Mouse (Mus musculus): ENCODE results near the gene Cyp1a1.

The Cyp1a1 gene

DNA sequence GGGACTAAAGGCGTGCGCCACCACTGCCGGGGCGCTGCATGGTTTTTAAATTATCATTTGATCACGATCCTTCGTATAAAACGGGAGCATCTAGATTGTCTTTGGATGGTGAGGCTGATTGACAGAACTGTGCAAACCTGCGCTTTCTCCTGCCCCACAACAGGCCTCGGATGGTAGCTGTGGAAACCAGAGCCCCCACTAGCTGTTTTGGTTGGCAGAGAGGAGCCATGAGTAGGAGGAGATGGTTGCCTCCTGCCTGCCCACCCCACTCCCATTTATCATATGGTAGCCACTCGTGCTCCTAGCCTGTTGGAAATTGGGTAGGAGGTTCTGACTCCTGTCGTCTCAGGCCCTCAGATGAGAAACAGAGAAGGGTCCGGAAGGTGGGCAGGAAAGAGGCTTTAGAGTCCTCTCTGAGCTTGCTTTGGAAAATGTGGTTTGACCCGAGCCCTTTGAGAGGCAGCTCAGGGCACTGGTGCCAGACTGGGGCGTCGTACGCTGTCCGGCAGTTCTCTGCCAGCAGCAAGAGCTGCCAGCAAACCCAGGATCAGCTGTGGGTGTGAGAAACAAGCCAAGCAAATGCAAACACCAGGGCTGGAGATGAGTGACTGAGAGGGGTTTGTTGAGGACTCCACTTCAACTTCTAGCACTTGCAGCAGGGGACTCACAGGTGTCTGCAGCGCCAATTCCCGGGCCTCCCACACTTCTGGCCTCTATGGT lies 30.9 kb upstream of the Cyp1a1 start:
- no peak for DNase-seq (ENCODE audit: low spot score in 2 of 2)

DNA sequence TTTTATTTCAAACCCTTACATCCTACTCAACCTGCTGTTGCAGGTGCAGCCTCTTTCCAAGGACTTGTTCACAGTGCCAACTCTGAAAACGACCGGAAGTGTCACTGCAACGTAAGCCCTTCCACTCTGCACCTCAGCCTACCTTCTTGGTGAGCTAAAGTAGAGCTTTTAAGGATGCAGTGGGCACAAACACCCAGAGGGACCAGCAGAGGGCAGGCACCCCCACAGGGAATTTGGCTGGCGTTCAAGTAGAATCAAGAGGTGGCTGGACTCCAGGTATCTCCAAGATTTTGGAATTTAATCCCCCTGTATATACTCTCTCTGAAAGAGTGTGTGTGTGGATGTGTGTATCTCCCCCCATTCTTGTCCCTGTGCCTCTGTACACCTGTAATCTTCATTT lies 29.9 kb upstream of the Cyp1a1 start:
- no peak for DNase-seq (ENCODE audit: low spot score in 2 of 2)

DNA sequence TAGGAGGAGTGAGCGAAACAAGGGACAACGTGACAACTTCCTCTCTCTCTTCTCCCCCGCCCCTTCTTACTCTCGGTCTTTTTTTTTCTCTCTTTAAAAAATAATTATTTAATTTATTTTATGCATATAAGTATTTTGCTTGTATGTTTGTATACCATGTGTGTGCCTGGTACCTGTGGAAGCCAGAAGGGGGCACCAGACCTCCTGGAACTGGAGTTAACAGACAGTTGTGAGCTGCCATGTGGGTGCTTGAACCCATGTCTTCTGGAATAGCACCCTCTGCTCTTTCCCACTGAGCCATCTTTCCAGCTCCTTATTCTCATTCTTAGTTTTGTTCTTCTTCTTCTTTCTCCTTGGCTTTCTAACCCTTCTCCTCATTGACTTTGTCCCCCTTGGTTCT lies 28.8 kb upstream of the Cyp1a1 start:
- DNase-seq (ENCODE audit: low spot score in 2 of 2) = no peak

DNA sequence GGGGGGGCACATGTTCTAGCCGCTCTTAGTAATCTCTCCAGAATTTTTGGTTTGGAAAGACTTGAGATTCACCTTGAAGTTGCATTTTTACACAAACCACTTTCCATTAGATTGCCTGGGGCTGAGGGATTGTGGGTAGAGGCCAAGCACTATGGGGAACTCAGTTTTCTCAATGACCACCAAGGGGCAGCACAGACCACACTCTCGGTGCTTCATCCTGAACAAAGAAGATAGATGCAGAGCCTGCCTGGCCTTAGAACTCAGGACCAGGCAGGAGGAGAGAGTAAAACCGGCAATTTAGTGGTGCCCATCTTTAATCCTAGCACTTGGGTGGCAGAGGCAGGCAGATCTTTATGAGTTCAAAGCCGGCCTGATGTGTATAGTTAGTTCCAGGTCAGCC lies 28.0 kb upstream of the Cyp1a1 start:
- DNase-seq (ENCODE audit: low spot score in 2 of 2) = peak; percentile 45 to 67

- no peak for DNase-seq (ENCODE audit: low spot score in 2 of 2)
These were observed 27.2 kb upstream of the Cyp1a1 start for GRCm38 (mm10) chr9:57660501-57660900.

DNA sequence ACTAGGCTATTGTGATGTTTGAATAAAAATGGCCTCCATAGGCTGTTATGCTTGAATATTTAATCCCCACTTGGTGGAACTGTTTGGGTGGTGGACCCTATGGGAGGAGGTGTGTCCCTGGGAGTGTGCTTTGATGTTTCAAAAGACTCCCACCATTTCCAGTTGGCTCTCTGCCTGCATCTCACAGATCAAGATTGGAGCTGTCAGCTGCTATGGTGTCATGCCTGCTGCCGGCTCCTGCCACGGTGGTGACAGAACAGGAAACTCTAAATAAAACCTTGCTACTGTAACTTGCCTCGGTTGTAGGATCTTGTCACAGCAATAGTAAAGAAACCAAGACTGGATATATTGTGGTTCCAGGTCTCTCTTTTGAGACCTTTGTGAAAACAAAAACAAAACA lies 26.2 kb upstream of the Cyp1a1 start:
- no peak for DNase-seq (ENCODE audit: low spot score in 2 of 2)

DNA sequence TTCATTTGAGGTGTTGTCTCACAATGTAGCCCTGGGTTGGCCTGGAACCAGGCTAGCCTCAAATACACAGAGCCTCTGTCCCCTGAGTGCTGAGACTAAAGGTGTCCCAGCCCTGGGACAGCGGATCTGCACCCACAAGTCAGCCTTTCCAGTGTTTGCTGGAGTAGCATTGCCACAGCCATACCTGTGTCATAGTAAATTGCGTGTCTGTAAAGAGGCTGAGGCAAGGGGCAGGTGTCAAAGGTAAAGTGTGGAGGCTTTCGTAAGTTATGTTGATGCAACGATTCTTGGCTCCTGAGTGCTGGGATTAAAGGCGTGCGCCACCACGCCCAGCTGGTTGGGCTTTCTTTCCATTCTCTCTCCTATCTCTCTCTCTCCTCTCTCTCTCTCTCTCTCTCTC lies 23.1 kb upstream of the Cyp1a1 start:
- no peak for DNase-seq (ENCODE audit: low spot score in 2 of 2)

GRCm38 (mm10) chr9:57666536-57666935 lies 21.2 kb upstream of the Cyp1a1 start:
- DNase-seq (ENCODE audit: low spot score in 2 of 2) = no peak

- no peak for DNase-seq (ENCODE audit: low spot score in 2 of 2)
These were observed 20.6 kb upstream of the Cyp1a1 start for GRCm38 (mm10) chr9:57667136-57667535.

- no peak for DNase-seq (ENCODE audit: low spot score in 2 of 2)
These were observed 19.9 kb upstream of the Cyp1a1 start for GRCm38 (mm10) chr9:57667817-57668216.

DNA sequence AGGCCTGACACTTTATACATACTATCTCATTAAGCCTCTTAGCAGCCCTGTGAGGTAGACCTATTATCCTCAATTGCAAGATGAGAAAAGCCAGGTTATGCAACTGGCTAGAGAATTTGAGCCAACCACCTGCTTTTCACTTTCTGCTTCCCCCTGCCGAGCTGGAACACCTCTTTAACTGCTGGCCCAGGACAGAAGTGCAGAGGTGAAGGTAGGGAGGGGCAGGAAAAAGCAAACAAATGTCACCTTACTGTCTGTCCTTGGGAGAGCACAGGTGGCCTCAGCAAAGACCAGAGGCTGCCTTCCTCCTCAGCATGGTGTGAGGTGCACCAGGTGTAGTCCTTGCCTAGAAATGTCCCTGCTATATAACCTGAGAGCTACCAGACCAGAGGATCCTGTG lies 19.5 kb upstream of the Cyp1a1 start:
- DNase-seq (ENCODE audit: low spot score in 2 of 2) = no peak

- no peak for DNase-seq (ENCODE audit: low spot score in 2 of 2)
These were observed 18.2 kb upstream of the Cyp1a1 start for GRCm38 (mm10) chr9:57669566-57669965.

DNA sequence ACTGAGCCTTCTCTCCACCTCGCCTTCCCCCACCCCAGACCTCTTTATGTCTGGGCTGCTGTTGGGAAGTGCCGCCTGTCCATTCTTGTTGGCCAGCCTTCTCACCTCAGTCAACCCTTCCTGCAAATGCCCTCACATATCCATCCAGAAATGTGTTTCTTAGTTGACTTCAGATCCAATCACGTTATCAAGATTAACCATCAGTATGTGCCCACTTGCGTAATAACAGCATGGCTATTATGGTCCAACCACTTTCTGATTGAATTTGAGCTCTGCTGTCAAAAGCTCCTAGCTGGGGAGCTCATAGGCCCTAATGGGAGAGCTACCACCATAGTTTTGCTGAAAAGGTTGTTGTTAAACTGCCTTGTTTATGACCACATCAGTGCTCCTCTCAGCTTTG lies 16.7 kb upstream of the Cyp1a1 start:
- DNase-seq (ENCODE audit: low spot score in 2 of 2) = no peak

DNA sequence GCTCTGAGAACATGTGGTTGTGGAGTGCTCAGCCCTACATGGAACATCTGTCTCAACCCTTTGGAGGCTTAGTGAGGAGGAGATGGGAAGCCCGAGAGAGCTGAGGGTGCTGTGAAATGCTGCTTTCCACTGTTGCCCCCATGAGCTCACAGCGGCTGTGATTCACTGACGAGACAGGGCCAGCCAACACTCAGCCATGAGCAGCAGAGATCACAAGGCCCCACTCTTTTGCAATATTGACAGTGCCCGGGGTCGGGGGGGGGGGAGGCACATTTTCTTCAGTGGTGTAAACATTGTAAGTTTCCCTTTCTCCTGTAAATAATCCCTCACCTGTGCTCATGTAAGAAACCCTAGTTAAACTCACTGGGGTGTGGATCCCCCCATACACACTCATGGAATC lies 16.2 kb upstream of the Cyp1a1 start:
- no peak for DNase-seq (ENCODE audit: low spot score in 2 of 2)

- no peak for DNase-seq (ENCODE audit: low spot score in 2 of 2)
These were observed 6.3 kb upstream of the Cyp1a1 start for GRCm38 (mm10) chr9:57681411-57681810.

GRCm38 (mm10) chr9:57683520-57683919 lies 4.2 kb upstream of the Cyp1a1 start, which contains the start of gene Cyp1a2:
Gene Cyp1a2, minus strand, starts transcription at chr9:57683703.
- DNase-seq (ENCODE audit: low spot score in 2 of 2) = no peak

GRCm38 (mm10) chr9:57686011-57686410 lies 1.7 kb upstream of the Cyp1a1 start:
- no peak for DNase-seq (ENCODE audit: low spot score in 2 of 2)

DNA sequence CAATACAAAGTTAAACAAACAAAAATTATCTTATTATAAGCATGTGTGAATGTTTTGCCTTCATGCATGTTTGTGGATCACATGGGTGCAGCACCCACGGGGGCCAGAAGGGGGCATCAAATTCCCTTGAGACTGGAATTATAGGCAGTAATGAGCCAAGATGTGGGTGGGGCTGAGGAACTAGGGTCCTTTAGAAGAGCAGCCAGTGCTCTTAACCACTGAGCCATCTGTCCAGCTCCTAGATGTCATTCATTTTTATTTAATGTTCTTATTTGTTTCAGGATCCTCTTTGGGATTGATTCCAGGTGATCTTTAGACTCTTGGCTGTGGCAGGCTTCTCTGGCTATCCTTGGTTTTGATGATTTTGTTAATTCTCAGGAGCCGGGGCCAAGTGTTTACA lies 430 bp downstream of the Cyp1a1 start:
- peak in 1 of 2 experiments; percentile 19 for DNase-seq (ENCODE audit: low spot score in 2 of 2)

- no peak for DNase-seq (ENCODE audit: low spot score in 2 of 2)
These were observed 878 bp downstream of the Cyp1a1 start for GRCm38 (mm10) chr9:57688606-57689005.

DNA sequence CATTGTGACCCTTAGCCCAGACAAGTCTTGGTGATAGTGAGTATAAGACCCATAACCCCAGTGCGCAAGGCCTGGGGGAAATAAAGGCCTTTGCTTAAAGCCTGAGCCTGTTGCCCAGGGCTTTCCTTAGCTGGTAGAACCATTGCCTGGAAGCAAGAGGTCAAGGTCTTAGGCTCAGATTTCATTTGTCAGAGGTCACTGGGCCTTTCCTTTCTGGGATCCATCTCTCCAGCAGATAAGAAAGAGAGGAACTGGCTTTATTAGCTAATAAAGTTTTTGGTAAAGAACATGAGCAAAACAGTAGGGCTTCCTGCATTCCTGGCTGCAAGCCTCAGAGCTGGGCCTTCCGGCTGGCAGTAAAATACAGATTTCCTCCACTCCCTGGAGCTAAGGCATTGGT lies 6.4 kb downstream of the Cyp1a1 start:
- DNase-seq (ENCODE audit: low spot score in 2 of 2) = no peak

GRCm38 (mm10) chr9:57696380-57697285 lies 8.9 kb downstream of the Cyp1a1 start:
- no peak for DNase-seq (ENCODE audit: low spot score in 2 of 2)

DNA sequence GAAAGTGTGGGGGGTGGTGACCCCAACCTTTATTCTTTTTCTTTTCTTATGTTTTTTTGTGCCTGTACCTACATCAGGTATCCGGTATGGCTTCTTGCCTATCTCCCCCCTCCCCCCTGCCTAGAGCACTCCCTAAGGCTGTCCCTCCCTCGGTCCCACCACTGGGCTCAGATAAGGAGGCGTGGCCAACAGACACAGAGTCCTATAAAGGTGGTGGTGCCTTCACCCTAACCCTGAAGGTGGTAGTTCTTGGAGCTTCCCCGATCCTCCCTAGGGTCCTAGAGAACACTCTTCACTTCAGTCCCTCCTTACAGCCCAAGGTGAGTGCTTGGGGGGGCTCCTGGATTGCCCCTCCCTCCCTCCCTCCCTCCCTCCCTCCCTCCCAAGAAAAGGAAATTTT lies 9.7 kb downstream of the Cyp1a1 start:
- DNase-seq (ENCODE audit: low spot score in 2 of 2) = no peak

Measured in natural killer cell, adult 2 months (primary cell).